Mouse (Mus musculus): ENCODE data around the gene Gja5.

Gja5 gene

GRCm38 (mm10) chr3:96936241-96936640 lies 31.7 kb downstream of the Gja5 start:
- DNase-seq (ENCODE audit: low spot score) = peak; percentile 90

GRCm38 (mm10) chr3:96937606-96938005 lies 33.1 kb downstream of the Gja5 start:
- DNase-seq (ENCODE audit: low spot score) = peak; percentile 57

- peak; percentile 97 for DNase-seq (ENCODE audit: low spot score)
Measured at GRCm38 (mm10) chr3:96938738-96939137, 34.2 kb downstream of the Gja5 start.

- no peak for DNase-seq (ENCODE audit: low spot score)
Measured at GRCm38 (mm10) chr3:96942706-96943105, 38.2 kb downstream of the Gja5 start.

GRCm38 (mm10) chr3:96953489-96954233 lies 49.2 kb downstream of the Gja5 start:
- no peak for DNase-seq (ENCODE audit: low spot score)

GRCm38 (mm10) chr3:96960597-96960996 lies 56.1 kb downstream of the Gja5 start:
- no peak for DNase-seq (ENCODE audit: low spot score)

GRCm38 (mm10) chr3:96963088-96964034 lies 58.9 kb downstream of the Gja5 start:
- DNase-seq (ENCODE audit: low spot score) = no peak

- no peak for DNase-seq (ENCODE audit: low spot score)
Measured at GRCm38 (mm10) chr3:96970986-96971385, 66.5 kb downstream of the Gja5 start.

GRCm38 (mm10) chr3:96974467-96974866 lies 70.0 kb downstream of the Gja5 start:
- no peak for DNase-seq (ENCODE audit: low spot score)

- DNase-seq (ENCODE audit: low spot score) = no peak
Measured at GRCm38 (mm10) chr3:96975628-96976027, 71.1 kb downstream of the Gja5 start.

GRCm38 (mm10) chr3:96977507-96977906 lies 73.0 kb downstream of the Gja5 start:
- no peak for DNase-seq (ENCODE audit: low spot score)

- no peak for DNase-seq (ENCODE audit: low spot score)
Measured at GRCm38 (mm10) chr3:96978469-96978868, 74.0 kb downstream of the Gja5 start.

- no peak for DNase-seq (ENCODE audit: low spot score)
Measured at GRCm38 (mm10) chr3:96979020-96979419, 74.5 kb downstream of the Gja5 start.

GRCm38 (mm10) chr3:96981833-96982232 lies 77.3 kb downstream of the Gja5 start:
- no peak for DNase-seq (ENCODE audit: low spot score)

- DNase-seq (ENCODE audit: low spot score) = peak; percentile 4
Measured at GRCm38 (mm10) chr3:96982666-96983065, 78.2 kb downstream of the Gja5 start.

GRCm38 (mm10) chr3:96992526-96992925 lies 88.0 kb downstream of the Gja5 start:
- no peak for DNase-seq (ENCODE audit: low spot score)

GRCm38 (mm10) chr3:96997770-96998169 lies 93.3 kb downstream of the Gja5 start:
- no peak for DNase-seq (ENCODE audit: low spot score)

GRCm38 (mm10) chr3:97003111-97003510 lies 98.6 kb downstream of the Gja5 start:
- DNase-seq (ENCODE audit: low spot score) = no peak

GRCm38 (mm10) chr3:97004509-97004908 lies 100.0 kb downstream of the Gja5 start:
- no peak for DNase-seq (ENCODE audit: low spot score)

GRCm38 (mm10) chr3:97007010-97007448 lies 102.5 kb downstream of the Gja5 start:
- DNase-seq (ENCODE audit: low spot score) = no peak

GRCm38 (mm10) chr3:97025226-97025625 lies 120.7 kb downstream of the Gja5 start:
- DNase-seq (ENCODE audit: low spot score) = no peak

- DNase-seq (ENCODE audit: low spot score) = peak; percentile 45
Measured at GRCm38 (mm10) chr3:97032053-97032496, 127.6 kb downstream of the Gja5 start.

- no peak for DNase-seq (ENCODE audit: low spot score)
Measured at GRCm38 (mm10) chr3:97035558-97035957, 131.1 kb downstream of the Gja5 start.
